Mouse (Mus musculus) right cerebral cortex, postnatal 4 days (tissue): ENCODE measurements around the gene Polm.
"Not testable (repeated sequence)": the region's sequence is repeated elsewhere in the genome, so short reads cannot be mapped to it uniquely, and the experiment has no call there.

Experiments used
- DNase-seq: peaks from one replicate; pipeline ENCODE4 v3.0.0-alpha.2; 2022

Gene Polm

GRCm38 (mm10) chr11:5855481-5855880 lies 17.7 kb upstream of the Polm start:
- no peak for DNase-seq

GRCm38 (mm10) chr11:5852314-5852713 lies 14.5 kb upstream of the Polm start:
- no peak for DNase-seq

- no peak for DNase-seq
Measured at GRCm38 (mm10) chr11:5851021-5851736, 13.4 kb upstream of the Polm start.

GRCm38 (mm10) chr11:5850452-5850851 lies 12.6 kb upstream of the Polm start:
- no peak for DNase-seq

GRCm38 (mm10) chr11:5849316-5849715 lies 11.5 kb upstream of the Polm start:
- peak; percentile 41 for DNase-seq

GRCm38 (mm10) chr11:5848741-5849140 lies 10.9 kb upstream of the Polm start:
- peak; percentile 45 for DNase-seq

GRCm38 (mm10) chr11:5846639-5847345 lies 9.0 kb upstream of the Polm start:
- no peak for DNase-seq

GRCm38 (mm10) chr11:5843131-5843530 lies 5.3 kb upstream of the Polm start:
- no peak for DNase-seq

- no peak for DNase-seq
Measured at GRCm38 (mm10) chr11:5841751-5842150, 3.9 kb upstream of the Polm start.

GRCm38 (mm10) chr11:5840346-5840745 lies 2.5 kb upstream of the Polm start:
- DNase-seq, result no peak

- no peak for DNase-seq
Measured at GRCm38 (mm10) chr11:5836126-5836525, 1.7 kb downstream of the Polm start.

GRCm38 (mm10) chr11:5835057-5835456 lies 2.8 kb downstream of the Polm start:
- DNase-seq, result no peak

GRCm38 (mm10) chr11:5834506-5834905 lies 3.3 kb downstream of the Polm start:
- DNase-seq, result no peak

GRCm38 (mm10) chr11:5829327-5829726 lies 8.5 kb downstream of the Polm start:
- DNase-seq, result no peak

- no peak for DNase-seq
Measured at GRCm38 (mm10) chr11:5828509-5829191, 9.2 kb downstream of the Polm start.

- no peak for DNase-seq
Measured at GRCm38 (mm10) chr11:5827931-5828330, 9.9 kb downstream of the Polm start.

- DNase-seq, result no peak
Measured at GRCm38 (mm10) chr11:5825432-5825831, 12.4 kb downstream of the Polm start.

GRCm38 (mm10) chr11:5819223-5819622 lies 18.6 kb downstream of the Polm start:
- DNase-seq, result no peak

- DNase-seq, result no peak
Measured at GRCm38 (mm10) chr11:5813381-5813780, 24.4 kb downstream of the Polm start.

GRCm38 (mm10) chr11:5809487-5809886 lies 28.3 kb downstream of the Polm start:
- not testable (repeated sequence) for DNase-seq

GRCm38 (mm10) chr11:5807956-5808355 lies 29.9 kb downstream of the Polm start:
- no peak for DNase-seq

GRCm38 (mm10) chr11:5805711-5806110 lies 32.1 kb downstream of the Polm start:
- no peak for DNase-seq

GRCm38 (mm10) chr11:5804174-5804573 lies 33.6 kb downstream of the Polm start:
- DNase-seq, result no peak

GRCm38 (mm10) chr11:5803551-5803981 lies 34.2 kb downstream of the Polm start, which contains the start of gene Pgam2:
Pgam2 (minus strand) TSS chr11:5803733.
- DNase-seq, result no peak
